Mouse (Mus musculus) embryonic fibroblast, embryonic 13.5 days (primary cell): ENCODE data around the gene Gm281.

Source experiments
- CTCF ChIP-seq: IDR thresholded peaks from 2 replicates; pipeline ENCODE4 v1.5.1; 2011; ENCODE audit warnings: mild to moderate bottlenecking, control low read depth, low read length, moderate library complexity, borderline replicate concordance; ENCODE audit not compliant: insufficient read depth
- POLR2A ChIP-seq: IDR thresholded peaks from 2 replicates; pipeline ENCODE4 v1.6.1; 2011; ENCODE audit warnings: low read depth, mild to moderate bottlenecking, control low read depth, low read length, moderate library complexity

- TF ChIP-seq POLR2A: no peak
- no peak for TF ChIP-seq CTCF
Measured at GRCm38 (mm10) chr14:13948345-13948744, 34.1 kb upstream of the Gm281 start.
